Mouse (Mus musculus): ENCODE data around the gene Cops3. TPM values are rescaled to one million over a fixed set of nuclear protein-coding genes. Genes with fewer than 3 reads are reported as not detected.

The Cops3 gene
- polyA plus RNA-seq, 1 experiment = 36.1 TPM

GRCm38 (mm10) chr11:59778181-59778873 is 61.3 kb downstream of the Cops3 start:
- peak; percentile 56 for DNase-seq (ENCODE audit: low spot score)

GRCm38 (mm10) chr11:59777259-59777658 is 62.4 kb downstream of the Cops3 start:
- DNase-seq (ENCODE audit: low spot score) = no peak

- DNase-seq (ENCODE audit: low spot score) = no peak
Measured at GRCm38 (mm10) chr11:59775435-59776148, 64.0 kb downstream of the Cops3 start.

- DNase-seq (ENCODE audit: low spot score) = no peak
Measured at GRCm38 (mm10) chr11:59774522-59774921, 65.1 kb downstream of the Cops3 start.

- DNase-seq (ENCODE audit: low spot score) = no peak
Measured at GRCm38 (mm10) chr11:59772902-59773301, 66.7 kb downstream of the Cops3 start.

- DNase-seq (ENCODE audit: low spot score) = no peak
Measured at GRCm38 (mm10) chr11:59772291-59772690, 67.3 kb downstream of the Cops3 start.

GRCm38 (mm10) chr11:59770753-59771152 is 68.9 kb downstream of the Cops3 start:
- no peak for DNase-seq (ENCODE audit: low spot score)

- no peak for DNase-seq (ENCODE audit: low spot score)
Measured at GRCm38 (mm10) chr11:59769738-59770137, 69.9 kb downstream of the Cops3 start.

- DNase-seq (ENCODE audit: low spot score) = no peak
Measured at GRCm38 (mm10) chr11:59769307-59769706, 70.3 kb downstream of the Cops3 start.

Other genes starting within 250 kb of the Cops3 start
- not detected in 2 replicates for gene Olfr223, start 246.5 kb downstream of the Cops3 start, polyA plus RNA-seq (2012; rRNA removed)
- gene Mprip, start 178.5 kb downstream of the Cops3 start, polyA plus RNA-seq (2012; rRNA removed) = 136 and 151 TPM in 2 replicates
- gene Pld6, start 52.2 kb downstream of the Cops3 start, polyA plus RNA-seq (2012; rRNA removed) = 1.2 and 1.5 TPM in 2 replicates
- gene Flcn, start 29.8 kb downstream of the Cops3 start, polyA plus RNA-seq (2012; rRNA removed) = 42.6 and 48.8 TPM in 2 replicates
- 18.4 and 21.0 TPM in 2 replicates for gene Nt5m, start 391 bp downstream of the Cops3 start, polyA plus RNA-seq (2012; rRNA removed)
- gene Med9, start 108.4 kb upstream of the Cops3 start, polyA plus RNA-seq (2012; rRNA removed) = 19.9 and 23.0 TPM in 2 replicates
- 3.3 and 4.8 TPM in 2 replicates for gene Rasd1, start 125.1 kb upstream of the Cops3 start, polyA plus RNA-seq (2012; rRNA removed)
- 4.3 and 5.3 TPM in 2 replicates for gene Pemt, start 206.7 kb upstream of the Cops3 start, polyA plus RNA-seq (2012; rRNA removed)